Mouse (Mus musculus) MEL (cell line): ENCODE measurements at regions not wholly inside any gene's neighbourhood (a gene's known extent, or its start where the extent isn't known, plus 50 kb on each side); places are given as distances from the start of the nearest gene placed in this dataset.

Source experiments
- DNase-seq: peaks from one replicate; pipeline ENCODE4 v3.0.0; 2011; ENCODE audit warnings: low read depth, low spot score
- H3K27ac ChIP-seq: 2 replicates; pipeline ENCODE4 v1.5.1; 2012; ENCODE audit warnings: low read depth, mild to moderate bottlenecking, control low read depth, low read length, moderate library complexity; ENCODE audit not compliant: control insufficient read depth
- H3K27me3 ChIP-seq, 2 experiments: fragments of 150-350 bp in 1 of 2; sonication (generic) in 1 of 2; 2 replicates each; pipeline ENCODE4 v1.6.1; 2012; ENCODE audit warnings: low read length in 2 of 2, mild to moderate bottlenecking in 2 of 2, improper control_type of control experiment in 1 of 2, moderate library complexity in 1 of 2; ENCODE audit not compliant: insufficient read depth in 2 of 2, control insufficient read depth in 1 of 2
- H3K36me3 ChIP-seq, 2 experiments: 2 replicates each; pipeline ENCODE4 v1.6.1; 2012 to 2014; ENCODE audit warnings: low read length in 2 of 2, improper control_type of control experiment in 1 of 2, inconsistent platforms in 1 of 2, mild to moderate bottlenecking in 1 of 2; ENCODE audit not compliant: insufficient read depth in 2 of 2, control insufficient read depth in 1 of 2
- H3K4me1 ChIP-seq, 2 experiments: fragments of 150-350 bp in 1 of 2; sonication (generic) in 1 of 2; 2 replicates each; pipeline ENCODE4 v1.6.1; 2012; ENCODE audit warnings: low read length in 2 of 2, improper control_type of control experiment in 1 of 2, mild to moderate bottlenecking in 1 of 2; ENCODE audit not compliant: insufficient read depth in 2 of 2, control insufficient read depth in 1 of 2
- H3K4me3 ChIP-seq, 2 experiments: fragments of 150-350 bp in 1 of 2; sonication (generic) in 1 of 2; 2 replicates each; pipeline ENCODE4 v1.5.1; 2012; ENCODE audit warnings: low read depth in 2 of 2, low read length in 2 of 2, mild to moderate bottlenecking in 2 of 2, moderate library complexity in 2 of 2, control low read depth in 1 of 2, improper control_type of control experiment in 1 of 2; ENCODE audit not compliant: control insufficient read depth in 1 of 2, insufficient read depth in 1 of 2
- H3K79me2 ChIP-seq: 2 replicates; pipeline ENCODE4 v1.6.1; 2012; ENCODE audit warnings: mild to moderate bottlenecking, low read length, moderate library complexity; ENCODE audit not compliant: control insufficient read depth, poor library complexity, insufficient read depth
- H3K9ac ChIP-seq: 2 replicates; pipeline ENCODE4 v1.6.1; 2012; ENCODE audit warnings: low read depth, mild to moderate bottlenecking, control low read depth, low read length, moderate library complexity; ENCODE audit not compliant: control insufficient read depth, poor library complexity, severe bottlenecking
- H3K9me3 ChIP-seq: fragments of 150-350 bp; sonication (generic); replicated peaks from 2 replicates; pipeline ENCODE4 v1.6.1; 2012; ENCODE audit warnings: mild to moderate bottlenecking, low read length, improper control_type of control experiment, moderate library complexity; ENCODE audit not compliant: insufficient read depth
- BHLHE40 ChIP-seq: IDR thresholded peaks from 2 replicates; pipeline ENCODE4 v1.6.1; 2012; ENCODE audit warnings: low read depth, mild to moderate bottlenecking, inconsistent platforms, low read length, improper control_type of control experiment, borderline replicate concordance
- CHD1 ChIP-seq: IDR thresholded peaks from 2 replicates; pipeline ENCODE4 v1.6.1; 2012; ENCODE audit warnings: low read depth, mild to moderate bottlenecking, inconsistent platforms, low read length, improper control_type of control experiment
- CHD2 ChIP-seq: IDR thresholded peaks from 2 replicates; pipeline ENCODE4 v1.6.1; 2011; ENCODE audit warnings: low read length, improper control_type of control experiment
- EP300 ChIP-seq, 2 experiments: IDR thresholded peaks; 2 replicates each; pipeline ENCODE4 v1.6.1; 2011; ENCODE audit warnings: improper control_type of control experiment in 2 of 2, low read length in 2 of 2, low read depth in 1 of 2, mild to moderate bottlenecking in 1 of 2
- ETS1 ChIP-seq: IDR thresholded peaks from 2 replicates; pipeline ENCODE4 v1.6.1; 2012; ENCODE audit warnings: low read depth, mild to moderate bottlenecking, inconsistent platforms, low read length, improper control_type of control experiment, moderate library complexity
- GATA1 ChIP-seq: IDR thresholded peaks from 2 replicates; pipeline ENCODE4 v1.6.1; 2011; ENCODE audit warnings: low read depth, low read length, improper control_type of control experiment
- HCFC1 ChIP-seq: IDR thresholded peaks from 2 replicates; pipeline ENCODE4 v1.6.1; 2012; ENCODE audit warnings: low read depth, mild to moderate bottlenecking, inconsistent platforms, low read length, improper control_type of control experiment, moderate library complexity
- KAT2A ChIP-seq: conservative IDR thresholded peaks from 2 replicates; pipeline ENCODE4 v1.6.1; 2012; ENCODE audit warnings: low read depth, low read length, improper control_type of control experiment, inconsistent platforms
- MAFK ChIP-seq: IDR thresholded peaks from 2 replicates; pipeline ENCODE4 v1.6.1; 2011; ENCODE audit warnings: low read depth, mild to moderate bottlenecking, low read length, improper control_type of control experiment, borderline replicate concordance
- MAX ChIP-seq: IDR thresholded peaks from 2 replicates; pipeline ENCODE4 v1.6.1; 2011; ENCODE audit warnings: low read length, improper control_type of control experiment
- MAZ ChIP-seq: IDR thresholded peaks from 2 replicates; pipeline ENCODE4 v1.6.1; 2012; ENCODE audit warnings: low read depth, mild to moderate bottlenecking, inconsistent platforms, low read length, improper control_type of control experiment
- MEF2A ChIP-seq: IDR thresholded peaks from 2 replicates; pipeline ENCODE4 v1.6.1; 2014; ENCODE audit warnings: low read depth, mild to moderate bottlenecking, inconsistent platforms, low read length, improper control_type of control experiment; ENCODE audit not compliant: poor library complexity, insufficient replicate concordance, severe bottlenecking; ENCODE audit errors: extremely low read depth
- MXI1 ChIP-seq: IDR thresholded peaks from 2 replicates; pipeline ENCODE4 v1.6.1; 2011; ENCODE audit warnings: mild to moderate bottlenecking, low read depth, low read length, improper control_type of control experiment
- RAD21 ChIP-seq: IDR thresholded peaks from 2 replicates; pipeline ENCODE4 v1.6.1; 2011; ENCODE audit warnings: mild to moderate bottlenecking, low read depth, low read length, improper control_type of control experiment
- SIN3A ChIP-seq: IDR thresholded peaks from 2 replicates; pipeline ENCODE4 v1.6.1; 2012; ENCODE audit warnings: low read length, improper control_type of control experiment, inconsistent platforms
- SMC3 ChIP-seq: IDR thresholded peaks from 2 replicates; pipeline ENCODE4 v1.6.1; 2011; ENCODE audit warnings: low read depth, low read length, improper control_type of control experiment
- TBP ChIP-seq: IDR thresholded peaks from 2 replicates; pipeline ENCODE4 v1.8.0; 2011; ENCODE audit warnings: low read depth, low read length, improper control_type of control experiment
- TCF12 ChIP-seq: IDR thresholded peaks from 2 replicates; pipeline ENCODE4 v1.6.1; 2014; ENCODE audit warnings: low read depth, mild to moderate bottlenecking, inconsistent platforms, low read length, improper control_type of control experiment, moderate library complexity
- USF1 ChIP-seq: IDR thresholded peaks from 2 replicates; pipeline ENCODE4 v1.6.1; 2014; ENCODE audit warnings: low read depth, mild to moderate bottlenecking, inconsistent platforms, low read length, improper control_type of control experiment, moderate library complexity
- USF2 ChIP-seq, 2 experiments: IDR thresholded peaks; 2 replicates each; pipeline ENCODE4 v1.6.1; 2011 to 2012; ENCODE audit warnings: improper control_type of control experiment in 2 of 2, low read length in 2 of 2, borderline replicate concordance in 1 of 2, inconsistent platforms in 1 of 2, low read depth in 1 of 2, mild to moderate bottlenecking in 1 of 2; ENCODE audit not compliant: insufficient read depth in 1 of 2
- ZC3H11A ChIP-seq: IDR thresholded peaks from 2 replicates; pipeline ENCODE4 v1.6.1; 2012; ENCODE audit warnings: low read depth, mild to moderate bottlenecking, inconsistent platforms, low read length, improper control_type of control experiment
- ZMIZ1 ChIP-seq: IDR thresholded peaks from 2 replicates; pipeline ENCODE4 v1.6.1; 2012; ENCODE audit warnings: low read depth, mild to moderate bottlenecking, inconsistent platforms, low read length, improper control_type of control experiment, moderate library complexity
- ZNF384 ChIP-seq: IDR thresholded peaks from 2 replicates; pipeline ENCODE4 v1.6.1; 2012; ENCODE audit warnings: low read depth, mild to moderate bottlenecking, inconsistent platforms, low read length, improper control_type of control experiment

GRCm38 (mm10) chr1:13426328-13427067, 2012.6 kb downstream of the A830018L16Rik start (continued):
- peak; percentile 16; the same call in 1 of the 2 replicates for TF ChIP-seq SIN3A
- no peak for TF ChIP-seq CHD2
- no peak for TF ChIP-seq MAFK

- H3K27ac ChIP-seq, result peak overlapping the region; percentile 27
- H3K27me3 ChIP-seq, result no peaks in the 10 kb centered on the region
- peaks cover 0 to 4% of the 10 kb centered on the region in 2 experiments; a peak in 2 of 4 replicates for H3K36me3 ChIP-seq
- no peaks in the 10 kb centered on the region for H3K9me3 ChIP-seq
- no peak for DNase-seq
- peaks cover 0 to 8% of the 10 kb centered on the region in 2 experiments; a peak in 2 of 4 replicates for H3K4me1 ChIP-seq
- H3K9ac ChIP-seq, result peak overlapping the region; percentile 50
- TF ChIP-seq EP300 (IDR thresholded peaks at IDR 0.05; ENCODE audit: low read depth in 1 of 2, low read length in 2 of 2) (no peak), SMC3 (no peak), MAX (peak; percentile 31; the same call in 1 of the 2 replicates), USF1 (peak; percentile 89), CHD1 (no peak), HCFC1 (no peak), ETS1 (no peak), RAD21 (no peak), USF2 (IDR thresholded peaks at IDR 0.05; ENCODE audit: borderline replicate concordance in 1 of 2, insufficient read depth in 1 of 2, low read depth in 1 of 2, low read length in 2 of 2) (peak in 1 of 2 experiments; percentile 56; a peak in 1 of 4 replicates), KAT2A (no peak), ZMIZ1 (no peak), BHLHE40 (peak; percentile 88; the same call in 1 of the 2 replicates)
- peak overlapping the region; percentile 68 to 82 for H3K4me3 ChIP-seq
- no peaks in the 10 kb centered on the region for H3K79me2 ChIP-seq
These were observed 2013.1 kb downstream of the A830018L16Rik start for GRCm38 (mm10) chr1:13427068-13427434.

- peak overlapping the region; percentile 50 for H3K9ac ChIP-seq
- TF ChIP-seq TCF12 (peak; percentile 10; the same call in 1 of the 2 replicates), USF2 (IDR thresholded peaks at IDR 0.05; ENCODE audit: borderline replicate concordance in 1 of 2, insufficient read depth in 1 of 2, low read depth in 1 of 2, low read length in 2 of 2) (no peak), BHLHE40 (peak; percentile 10; the same call in 1 of the 2 replicates), MAZ (no peak), MEF2A (no peak), ZNF384 (peak; percentile 61), CHD1 (0 out of 2 replicates have a peak, but pooled peaks have one; percentile 52), MXI1 (0 out of 2 replicates have a peak, but pooled peaks have one; percentile 6), TBP (no peak), SIN3A (peak; percentile 29; the same call in 1 of the 2 replicates), GATA1 (peak; percentile 42; the same call in 1 of the 2 replicates), ZC3H11A (no peak), ETS1 (0 out of 2 replicates have a peak, but pooled peaks have one; percentile 30)
- no peaks in the 10 kb centered on the region for H3K9me3 ChIP-seq
- H3K36me3 ChIP-seq, result peaks cover 0 to 4% of the 10 kb centered on the region in 2 experiments; a peak in 2 of 4 replicates
- H3K27ac ChIP-seq, result peak overlapping the region; percentile 27; the same call in 1 of the 2 replicates
- H3K4me3 ChIP-seq, result peak overlapping the region; percentile 68 to 82
- no peaks in the 10 kb centered on the region for H3K79me2 ChIP-seq
- H3K4me1 ChIP-seq, result peaks cover 0 to 8% of the 10 kb centered on the region in 2 experiments; a peak in 2 of 4 replicates
- DNase-seq, result peak; percentile 74
- 0 out of 4 replicates have a peak, but pooled peaks cover 0 to under 1% of the 10 kb centered on the region in 2 experiments for H3K27me3 ChIP-seq
These were observed 2013.7 kb downstream of the A830018L16Rik start for GRCm38 (mm10) chr1:13427501-13428207.
